Mouse (Mus musculus): Measurements from ENCODE around the gene Snx15.

- TF ChIP-seq CTCF (conservative IDR thresholded peaks at IDR 0.05 in 1 of 2, IDR thresholded peaks at IDR 0.05 in 1 of 2; ENCODE audit: low read depth in 2 of 2, low read length in 2 of 2) (no peak), POLR2A (IDR thresholded peaks at IDR 0.05; ENCODE audit: low read depth, low read length) (no peak), E2F4 (IDR thresholded peaks at IDR 0.05; ENCODE audit: insufficient replicate concordance, low read depth, low read length) (no peak), JUN (IDR thresholded peaks at IDR 0.05; ENCODE audit: insufficient read depth, low read depth, low read length) (no peak), HCFC1 (IDR thresholded peaks at IDR 0.05; ENCODE audit: low read depth, low read length) (no peak), MYC (IDR thresholded peaks at IDR 0.05; ENCODE audit: low read depth, low read length) (no peak), GABPA (IDR thresholded peaks at IDR 0.05; ENCODE audit: insufficient replicate concordance, low read depth, low read length) (no peak), ZMIZ1 (IDR thresholded peaks at IDR 0.05; ENCODE audit: low read depth, low read length) (no peak), USF2 (conservative IDR thresholded peaks at IDR 0.05; ENCODE audit: low read depth, low read length) (no peak), EP300 (IDR thresholded peaks at IDR 0.05; ENCODE audit: low read length) (no peak), RCOR1 (conservative IDR thresholded peaks at IDR 0.05; ENCODE audit: low read depth, low read length) (no peak), TCF12 (IDR thresholded peaks at IDR 0.05; ENCODE audit: low read depth, low read length) (no peak)
Observed at GRCm38 (mm10) chr19:6124898-6125297, 3.2 kb downstream of the Snx15 start.

All from CH12.LX (cell line).